Mouse (Mus musculus) testis, adult 2 months (tissue): ENCODE data around the gene Flt3. TPM values are rescaled to one million over a fixed set of nuclear protein-coding genes. Genes with fewer than 3 reads are reported as not detected.
A peak's percentile ranks its signal among the peaks of the same experiment; 100 is the strongest.

Experiments
- H3K27ac ChIP-seq: fragments of 200-500 bp; 2 replicates; pipeline ENCODE4 v1.5.1; 2012; ENCODE audit warnings: low read depth, low read length; ENCODE audit not compliant: control insufficient read depth, insufficient read depth
- H3K27me3 ChIP-seq: fragments of 200-500 bp; 2 replicates; pipeline ENCODE4 v1.6.1; 2012; ENCODE audit warnings: mild to moderate bottlenecking, low read length, moderate library complexity; ENCODE audit not compliant: control insufficient read depth, insufficient read depth
- H3K36me3 ChIP-seq: fragments of 200-500 bp; 2 replicates; pipeline ENCODE4 v1.6.1; 2012; ENCODE audit warnings: mild to moderate bottlenecking, low read length; ENCODE audit not compliant: control insufficient read depth, insufficient read depth
- H3K4me1 ChIP-seq: fragments of 200-500 bp; 2 replicates; pipeline ENCODE4 v1.6.1; 2012; ENCODE audit warnings: low read length; ENCODE audit not compliant: control insufficient read depth, insufficient read depth
- H3K4me3 ChIP-seq: fragments of 200-500 bp; 2 replicates; pipeline ENCODE4 v1.5.1; 2012; ENCODE audit warnings: low read depth, mild to moderate bottlenecking, low read length, moderate library complexity, mixed read lengths; ENCODE audit not compliant: control insufficient read depth
- CTCF ChIP-seq: fragments of 200-500 bp; IDR thresholded peaks from 2 replicates; pipeline ENCODE4 v1.5.1; 2012; ENCODE audit warnings: low read depth, mild to moderate bottlenecking, inconsistent platforms, low read length, moderate library complexity; ENCODE audit not compliant: control insufficient read depth, insufficient read depth, insufficient replicate concordance
- POLR2A ChIP-seq: fragments of 200-500 bp; IDR thresholded peaks from 2 replicates; pipeline ENCODE4 v1.6.1; 2012; ENCODE audit warnings: low read depth, mild to moderate bottlenecking, inconsistent platforms, low read length, moderate library complexity; ENCODE audit not compliant: control insufficient read depth
- polyA plus RNA-seq: library from polyadenylated mRNA; depleted of rRNA; stranded (reverse); fragments of >200 nt; gene quantifications from 2 replicates; pipeline ENCODE4 v1.2.3, GENCODE M21; 2012

Gene Flt3
- polyA plus RNA-seq, 1 experiment: 1.0 TPM

DNA sequence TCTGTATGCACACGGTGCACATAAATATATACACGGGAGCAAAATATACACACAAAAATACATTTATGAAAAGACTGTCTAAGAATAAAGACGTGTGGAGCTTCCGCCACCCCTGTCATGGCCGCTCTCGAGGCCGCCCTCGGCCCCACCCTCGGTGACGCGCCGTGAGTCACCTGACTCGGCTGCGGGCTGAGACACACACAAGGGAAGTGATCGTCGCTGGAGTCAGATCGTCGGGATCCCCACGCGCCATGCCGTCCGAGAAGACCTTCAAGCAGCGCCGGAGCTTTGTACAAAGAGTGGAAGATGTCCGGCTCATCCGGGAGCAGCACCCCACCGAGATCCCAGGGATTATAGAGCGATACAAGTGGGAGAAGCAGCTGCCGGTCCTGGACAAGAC lies 8.4 kb upstream of the Flt3 start:
- Histone ChIP-seq H3K4me1 (peaks cover 4% of the 10 kb centered on the region; the same call in 1 of the 2 replicates), H3K4me3 (peak overlapping the region; percentile 80), H3K27me3 (no peaks in the 10 kb centered on the region), H3K27ac (no peak overlapping the region), H3K36me3 (no peaks in the 10 kb centered on the region)
- no peak for TF ChIP-seq POLR2A
- TF ChIP-seq CTCF: no peak

GRCm38 (mm10) chr5:147406135-147406534 lies 5.8 kb upstream of the Flt3 start:
- Histone ChIP-seq H3K4me1 (peaks cover 5% of the 10 kb centered on the region; the same call in 1 of the 2 replicates), H3K4me3 (no peak overlapping the region), H3K36me3 (no peaks in the 10 kb centered on the region), H3K27me3 (no peaks in the 10 kb centered on the region), H3K27ac (no peak overlapping the region)
- TF ChIP-seq POLR2A (no peak), CTCF (no peak)

DNA sequence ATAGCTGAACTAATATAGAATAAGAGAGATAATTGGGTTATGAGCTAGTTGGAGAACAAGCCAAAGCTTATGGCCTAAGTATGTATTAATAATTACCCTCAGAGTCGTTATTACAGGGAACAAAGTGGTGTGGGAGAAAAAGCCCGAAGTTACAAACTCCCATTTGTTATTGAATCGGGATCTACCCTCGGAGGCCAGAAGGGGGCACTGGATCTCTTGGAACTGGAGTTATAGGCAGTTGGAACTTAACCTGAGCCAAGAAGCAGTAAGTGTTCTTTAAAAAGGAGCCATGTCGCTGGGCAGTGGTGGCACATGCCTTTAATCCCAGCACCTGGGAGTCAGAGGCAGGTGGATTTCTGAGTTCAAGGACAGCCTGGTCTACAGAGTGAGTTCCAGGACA lies 2.2 kb upstream of the Flt3 start:
- H3K27me3 ChIP-seq: 0 out of 2 replicates have a peak, but pooled peaks cover 2% of the 10 kb centered on the region
- no peak overlapping the region for H3K27ac ChIP-seq
- peaks cover 11% of the 10 kb centered on the region for H3K4me1 ChIP-seq
- H3K4me3 ChIP-seq: no peak overlapping the region
- TF ChIP-seq POLR2A (no peak), CTCF (no peak)
- no peaks in the 10 kb centered on the region for H3K36me3 ChIP-seq

DNA sequence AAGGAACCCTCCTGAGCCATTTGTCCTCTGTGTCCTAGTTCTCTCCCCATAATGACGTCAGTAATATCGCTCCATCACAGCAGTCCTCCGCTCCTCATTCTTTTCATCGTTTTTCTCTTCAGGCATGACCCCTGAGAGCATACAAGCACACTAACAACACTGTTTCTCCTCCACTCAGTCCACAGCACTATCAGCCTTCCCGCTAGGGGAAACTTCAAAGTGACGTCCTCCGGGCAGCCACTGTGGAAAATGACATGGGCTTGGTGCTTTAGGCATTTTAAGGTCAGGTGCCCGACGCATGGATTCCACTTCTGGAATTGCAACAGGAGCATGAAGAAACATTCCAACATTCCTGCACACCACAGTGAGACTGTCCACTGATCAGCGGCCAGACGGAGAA lies 735 bp upstream of the Flt3 start:
- H3K36me3 ChIP-seq: no peaks in the 10 kb centered on the region
- H3K27ac ChIP-seq: no peak overlapping the region
- H3K27me3 ChIP-seq: 0 out of 2 replicates have a peak, but pooled peaks cover 2% of the 10 kb centered on the region
- TF ChIP-seq POLR2A: no peak
- H3K4me1 ChIP-seq: peaks cover 11% of the 10 kb centered on the region
- no peak overlapping the region for H3K4me3 ChIP-seq

DNA sequence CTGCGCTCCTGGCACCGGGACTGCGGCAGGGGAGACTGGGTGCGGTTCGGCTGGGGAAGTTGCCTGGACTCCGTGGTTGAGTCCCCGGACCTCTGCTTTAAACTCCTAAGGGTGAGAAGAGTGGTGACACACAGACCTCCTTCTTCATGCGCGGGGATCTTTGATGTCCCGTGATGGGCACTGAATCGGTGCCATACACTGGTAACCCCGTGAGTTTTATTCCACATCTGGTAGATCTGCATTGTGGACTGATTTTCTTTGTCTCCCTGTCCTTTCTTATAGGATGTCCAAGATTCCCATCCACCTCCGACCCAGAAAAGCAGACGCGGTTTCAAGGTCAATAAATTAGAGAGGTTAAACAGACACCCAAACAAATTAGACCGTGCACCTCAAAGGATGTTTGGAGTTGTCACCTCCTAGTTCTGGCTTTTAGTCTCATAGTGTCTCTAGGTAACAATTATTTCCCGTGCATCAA lies 253 bp upstream of the Flt3 start:
- Histone ChIP-seq H3K4me1 (peaks cover 11% of the 10 kb centered on the region), H3K36me3 (no peaks in the 10 kb centered on the region), H3K4me3 (peak overlapping the region; percentile 33), H3K27me3 (0 out of 2 replicates have a peak, but pooled peaks cover 2% of the 10 kb centered on the region), H3K27ac (no peak overlapping the region)
- no peak for TF ChIP-seq CTCF
- no peak for TF ChIP-seq POLR2A

GRCm38 (mm10) chr5:147395050-147395449 lies 5.2 kb downstream of the Flt3 start:
- no peak for TF ChIP-seq POLR2A
- TF ChIP-seq CTCF: peak; percentile 37; the same call in 1 of the 2 replicates
- H3K4me1 ChIP-seq: peaks cover 4% of the 10 kb centered on the region; the same call in 1 of the 2 replicates
- H3K27ac ChIP-seq: no peak overlapping the region
- H3K4me3 ChIP-seq: no peak overlapping the region
- H3K27me3 ChIP-seq: 0 out of 2 replicates have a peak, but pooled peaks cover 2% of the 10 kb centered on the region
- no peaks in the 10 kb centered on the region for H3K36me3 ChIP-seq

GRCm38 (mm10) chr5:147392667-147393213 lies 7.5 kb downstream of the Flt3 start:
- TF ChIP-seq CTCF (no peak), POLR2A (no peak)
- no peaks in the 10 kb centered on the region for H3K36me3 ChIP-seq
- H3K4me3 ChIP-seq: no peak overlapping the region
- no peak overlapping the region for H3K27ac ChIP-seq
- no peaks in the 10 kb centered on the region for H3K27me3 ChIP-seq
- no peaks in the 10 kb centered on the region for H3K4me1 ChIP-seq
